Mouse (Mus musculus): ENCODE measurements around the gene Mars2. TPM values are rescaled to one million over a fixed set of nuclear protein-coding genes. Genes with fewer than 3 reads are reported as not detected.

The Mars2 gene
- polyA plus RNA-seq (2014; fragmentation: Nextera tagmentation; extraction: Ambion mirVana) = 3.0 and 4.5 TPM in 2 replicates

DNA sequence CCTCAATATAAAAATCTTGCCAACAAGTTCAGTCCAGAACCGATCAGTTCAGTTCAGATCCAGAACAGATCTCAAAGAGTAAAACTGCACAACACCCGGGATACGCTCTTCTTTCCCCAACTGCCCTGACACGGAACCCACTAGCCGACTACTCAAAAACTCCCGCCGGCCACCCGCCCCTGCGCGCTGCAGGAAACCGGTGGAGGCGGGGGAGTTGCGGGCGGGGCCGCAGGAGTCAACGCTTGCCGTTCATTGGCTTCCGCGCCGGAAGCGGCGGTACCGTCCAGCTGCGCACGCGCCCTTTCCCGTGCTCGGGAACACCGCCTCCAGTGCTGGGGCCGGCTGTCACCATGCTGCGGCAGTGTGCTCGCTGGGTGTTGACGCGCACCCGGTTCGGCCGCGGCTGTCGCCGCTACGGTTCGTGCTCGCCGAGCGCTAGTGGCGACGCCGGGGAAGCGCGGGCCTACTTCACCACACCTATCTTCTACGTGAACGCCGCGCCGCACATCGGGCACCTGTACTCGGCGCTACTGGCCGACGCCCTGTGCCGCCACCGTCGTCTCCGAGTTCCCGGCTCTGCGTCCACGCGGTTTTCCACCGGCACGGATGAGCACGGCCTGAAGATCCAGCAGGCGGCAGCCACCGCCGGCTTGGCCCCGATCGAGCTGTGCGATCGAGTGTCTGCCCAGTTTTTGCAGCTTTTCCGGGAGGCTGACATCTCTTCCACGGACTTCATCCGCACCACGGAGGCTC is at the start of gene Mars2:
TSS of gene Mars2 (plus strand) at position 288 of the 753 bp plus-strand sequence.
- under 1% methylated on average over 81 of the region's 82 CpGs for WGBS
- peaks cover 28% of the 10 kb centered on the region for H3K4me1 ChIP-seq (ENCODE audit: control insufficient read depth, insufficient read depth, low read length)
- peak within 1 kb of the TSS; percentile 77 for H3K27ac ChIP-seq (ENCODE audit: low read depth, low read length)
- peak; percentile 98 for DNase-seq (ENCODE audit: low spot score)
- H3K9ac ChIP-seq (ENCODE audit: low read length) = peak within 1 kb of the TSS; percentile 69
- peak within 1 kb of the TSS; percentile 98 for H3K4me2 ChIP-seq (ENCODE audit: low read length)
- no peaks in the 10 kb centered on the region for H3K36me3 ChIP-seq (ENCODE audit: control insufficient read depth, insufficient read depth, low read length)
- no peaks in the 10 kb centered on the region for H3K27me3 ChIP-seq (replicated peaks; ENCODE audit: control insufficient read depth, insufficient read depth, low read length)
- no peaks in the 10 kb centered on the region for H3K9me3 ChIP-seq (replicated peaks; ENCODE audit: control insufficient read depth, low read length)
- H3K4me3 ChIP-seq (ENCODE audit: low read depth, low read length) = peak within 1 kb of the TSS; percentile 64
- peak; percentile 99 for ATAC-seq

DNA sequence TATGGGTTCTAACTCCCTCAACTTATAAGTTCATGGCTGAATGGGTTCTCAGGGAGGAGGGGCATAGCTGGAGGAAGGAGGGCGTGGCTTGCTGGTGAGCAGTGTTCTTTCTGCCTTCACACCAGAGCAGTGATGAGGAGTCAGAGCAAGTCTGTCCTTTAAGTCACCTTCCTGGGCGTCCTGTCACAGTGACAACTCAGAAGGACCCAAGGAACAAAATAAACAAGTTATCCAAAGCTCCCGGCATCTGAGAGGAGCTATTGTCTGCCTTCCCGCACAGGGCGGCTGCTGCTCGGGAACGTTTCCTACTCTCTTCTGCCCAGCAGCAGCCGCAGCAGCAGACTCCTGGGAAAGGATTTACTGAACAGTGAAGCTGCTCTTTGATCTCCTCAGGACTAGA is 45.0 kb upstream of the Mars2 start:
- H3K27me3 ChIP-seq (replicated peaks; ENCODE audit: control insufficient read depth, insufficient read depth, low read length) = no peaks in the 10 kb centered on the region
- ATAC-seq = peak; percentile 68
- 13% methylated on average over 8 of the region's 8 CpGs for WGBS
- peak overlapping the region; percentile 19 for H3K4me3 ChIP-seq (ENCODE audit: low read depth, low read length)
- peak overlapping the region; percentile 44 for H3K4me2 ChIP-seq (ENCODE audit: low read length)
- DNase-seq (ENCODE audit: low spot score) = no peak
- no peaks in the 10 kb centered on the region for H3K36me3 ChIP-seq (ENCODE audit: control insufficient read depth, insufficient read depth, low read length)
- H3K9ac ChIP-seq (ENCODE audit: low read length) = peak overlapping the region; percentile 46; the same call in 1 of the 2 replicates
- no peaks in the 10 kb centered on the region for H3K9me3 ChIP-seq (replicated peaks; ENCODE audit: control insufficient read depth, low read length)
- H3K27ac ChIP-seq (ENCODE audit: low read depth, low read length) = no peak overlapping the region
- 0 out of 2 replicates have a peak, but pooled peaks cover 15% of the 10 kb centered on the region for H3K4me1 ChIP-seq (ENCODE audit: control insufficient read depth, insufficient read depth, low read length)

DNA sequence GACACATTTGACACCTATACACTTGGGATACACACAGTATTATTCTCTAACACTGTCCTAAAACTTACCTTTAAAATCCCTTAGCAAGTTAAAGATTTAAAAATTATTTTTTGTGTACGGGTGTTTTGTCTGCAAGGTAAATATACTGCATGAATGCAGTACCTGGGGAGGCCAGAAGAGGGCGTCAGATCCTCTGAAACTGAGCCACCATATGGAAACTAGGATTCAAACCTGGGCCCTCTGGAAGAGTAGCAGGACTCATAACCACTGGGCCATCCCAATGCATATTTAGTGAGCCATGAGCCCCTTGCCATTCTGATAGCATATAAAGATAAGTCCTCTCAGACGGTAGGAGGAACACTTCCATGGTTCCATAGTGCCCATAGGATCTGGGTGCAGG is 44.2 kb upstream of the Mars2 start:
- Histone ChIP-seq H3K36me3 (ENCODE audit: control insufficient read depth, insufficient read depth, low read length) (no peaks in the 10 kb centered on the region), H3K9me3 (replicated peaks; ENCODE audit: control insufficient read depth, low read length) (no peaks in the 10 kb centered on the region), H3K27ac (ENCODE audit: low read depth, low read length) (no peak overlapping the region), H3K4me2 (ENCODE audit: low read length) (no peak overlapping the region), H3K4me1 (ENCODE audit: control insufficient read depth, insufficient read depth, low read length) (0 out of 2 replicates have a peak, but pooled peaks cover 13% of the 10 kb centered on the region), H3K4me3 (ENCODE audit: low read depth, low read length) (no peak overlapping the region), H3K9ac (ENCODE audit: low read length) (no peak overlapping the region), H3K27me3 (replicated peaks; ENCODE audit: control insufficient read depth, insufficient read depth, low read length) (no peaks in the 10 kb centered on the region)
- ATAC-seq (no peak), DNase-seq (ENCODE audit: low spot score) (no peak)
- whole genome bisulfite sequencing = 59% methylated on average over 3 of the region's 3 CpGs

GRCm38 (mm10) chr1:55193316-55193715 is 43.7 kb upstream of the Mars2 start:
- WGBS = 17% methylated on average over 2 of the region's 2 CpGs
- Histone ChIP-seq H3K9me3 (replicated peaks; ENCODE audit: control insufficient read depth, low read length) (no peaks in the 10 kb centered on the region), H3K27me3 (replicated peaks; ENCODE audit: control insufficient read depth, insufficient read depth, low read length) (no peaks in the 10 kb centered on the region), H3K36me3 (ENCODE audit: control insufficient read depth, insufficient read depth, low read length) (no peaks in the 10 kb centered on the region), H3K4me2 (ENCODE audit: low read length) (no peak overlapping the region), H3K4me3 (ENCODE audit: low read depth, low read length) (no peak overlapping the region), H3K4me1 (ENCODE audit: control insufficient read depth, insufficient read depth, low read length) (0 out of 2 replicates have a peak, but pooled peaks cover 13% of the 10 kb centered on the region), H3K9ac (ENCODE audit: low read length) (no peak overlapping the region), H3K27ac (ENCODE audit: low read depth, low read length) (no peak overlapping the region)
- DNase-seq (ENCODE audit: low spot score) (peak; percentile 72), ATAC-seq (peak; percentile 66)

- Histone ChIP-seq H3K36me3 (ENCODE audit: control insufficient read depth, insufficient read depth, low read length) (no peaks in the 10 kb centered on the region), H3K27ac (ENCODE audit: low read depth, low read length) (no peak overlapping the region), H3K4me1 (ENCODE audit: control insufficient read depth, insufficient read depth, low read length) (0 out of 2 replicates have a peak, but pooled peaks cover 13% of the 10 kb centered on the region), H3K9me3 (replicated peaks; ENCODE audit: control insufficient read depth, low read length) (no peaks in the 10 kb centered on the region), H3K9ac (ENCODE audit: low read length) (no peak overlapping the region), H3K4me3 (ENCODE audit: low read depth, low read length) (no peak overlapping the region), H3K27me3 (replicated peaks; ENCODE audit: control insufficient read depth, insufficient read depth, low read length) (no peaks in the 10 kb centered on the region), H3K4me2 (ENCODE audit: low read length) (no peak overlapping the region)
- ATAC-seq = no peak
- no peak for DNase-seq (ENCODE audit: low spot score)
- WGBS = 23% methylated on average over 19 of the region's 19 CpGs
These were observed 42.7 kb upstream of the Mars2 start for GRCm38 (mm10) chr1:55194064-55194915.

GRCm38 (mm10) chr1:55195021-55195420 is 42.0 kb upstream of the Mars2 start:
- no peaks in the 10 kb centered on the region for H3K9me3 ChIP-seq (replicated peaks; ENCODE audit: control insufficient read depth, low read length)
- 42% methylated on average over 4 of the region's 4 CpGs for WGBS
- no peak overlapping the region for H3K4me2 ChIP-seq (ENCODE audit: low read length)
- DNase-seq (ENCODE audit: low spot score) (no peak), ATAC-seq (no peak; the same call in 1 of the 2 replicates)
- H3K36me3 ChIP-seq (ENCODE audit: control insufficient read depth, insufficient read depth, low read length) = no peaks in the 10 kb centered on the region
- H3K27ac ChIP-seq (ENCODE audit: low read depth, low read length) = no peak overlapping the region
- no peak overlapping the region for H3K4me3 ChIP-seq (ENCODE audit: low read depth, low read length)
- no peak overlapping the region for H3K9ac ChIP-seq (ENCODE audit: low read length)
- 0 out of 2 replicates have a peak, but pooled peaks cover 13% of the 10 kb centered on the region for H3K4me1 ChIP-seq (ENCODE audit: control insufficient read depth, insufficient read depth, low read length)
- no peaks in the 10 kb centered on the region for H3K27me3 ChIP-seq (replicated peaks; ENCODE audit: control insufficient read depth, insufficient read depth, low read length)

DNA sequence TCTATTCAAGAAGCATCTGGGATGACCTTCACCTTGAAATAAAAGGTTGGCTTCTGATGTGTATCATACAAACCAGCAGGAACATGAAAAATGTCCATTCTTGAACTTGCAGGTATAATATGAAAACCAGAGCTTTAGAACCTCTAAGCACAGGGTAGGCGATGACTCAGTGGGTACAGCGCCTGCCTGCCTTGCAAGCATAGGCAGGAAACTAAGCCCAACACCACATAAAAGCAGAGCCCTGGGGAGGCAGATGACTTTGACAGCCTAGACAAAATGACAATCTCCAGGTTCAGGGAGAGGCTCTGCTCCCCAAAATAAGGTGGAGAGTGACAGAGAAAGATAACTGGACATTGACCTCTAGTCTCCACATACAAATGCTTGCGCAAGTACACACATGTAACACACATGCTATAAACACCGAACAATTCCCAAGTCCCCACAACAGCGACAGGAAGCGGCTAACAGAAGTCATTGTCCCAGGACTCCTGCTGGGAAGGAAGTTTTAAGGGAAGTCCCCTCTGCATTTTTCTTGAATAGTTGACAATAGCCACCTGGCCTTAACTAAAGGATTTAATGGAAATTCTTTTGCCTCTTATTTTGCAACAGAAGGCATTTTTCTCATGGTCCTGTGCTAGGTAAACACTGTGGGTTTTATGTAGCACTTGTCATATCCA is 40.5 kb upstream of the Mars2 start:
- no peaks in the 10 kb centered on the region for H3K9me3 ChIP-seq (replicated peaks; ENCODE audit: control insufficient read depth, low read length)
- H3K4me2 ChIP-seq (ENCODE audit: low read length) = no peak overlapping the region
- DNase-seq (ENCODE audit: low spot score) (no peak), ATAC-seq (no peak)
- no peak overlapping the region for H3K4me3 ChIP-seq (ENCODE audit: low read depth, low read length)
- 0 out of 2 replicates have a peak, but pooled peaks cover 13% of the 10 kb centered on the region for H3K4me1 ChIP-seq (ENCODE audit: control insufficient read depth, insufficient read depth, low read length)
- H3K27me3 ChIP-seq (replicated peaks; ENCODE audit: control insufficient read depth, insufficient read depth, low read length) = no peaks in the 10 kb centered on the region
- WGBS = 52% methylated on average over 6 of the region's 6 CpGs
- H3K9ac ChIP-seq (ENCODE audit: low read length) = no peak overlapping the region
- no peaks in the 10 kb centered on the region for H3K36me3 ChIP-seq (ENCODE audit: control insufficient read depth, insufficient read depth, low read length)
- H3K27ac ChIP-seq (ENCODE audit: low read depth, low read length) = no peak overlapping the region

- Histone ChIP-seq H3K4me3 (ENCODE audit: low read depth, low read length) (no peak overlapping the region), H3K27me3 (replicated peaks; ENCODE audit: control insufficient read depth, insufficient read depth, low read length) (no peaks in the 10 kb centered on the region), H3K4me1 (ENCODE audit: control insufficient read depth, insufficient read depth, low read length) (0 out of 2 replicates have a peak, but pooled peaks cover 6% of the 10 kb centered on the region), H3K9me3 (replicated peaks; ENCODE audit: control insufficient read depth, low read length) (no peaks in the 10 kb centered on the region), H3K36me3 (ENCODE audit: control insufficient read depth, insufficient read depth, low read length) (no peaks in the 10 kb centered on the region), H3K9ac (ENCODE audit: low read length) (no peak overlapping the region), H3K27ac (ENCODE audit: low read depth, low read length) (no peak overlapping the region), H3K4me2 (ENCODE audit: low read length) (no peak overlapping the region)
- ATAC-seq (no peak), DNase-seq (ENCODE audit: low spot score) (no peak)
- 2% methylated on average over 3 of the region's 3 CpGs for WGBS
These were observed 38.3 kb upstream of the Mars2 start for GRCm38 (mm10) chr1:55198719-55199118.

Measured in forebrain, embryonic 14.5 days (tissue).